Mouse (Mus musculus) adrenal gland (tissue): ENCODE measurements around the gene Maff.

Experiments
- intact Hi-C: fragments of 180-260 bp; cut with DNase I; formaldehyde crosslinking; loops from one replicate; pipeline ENCODE4 v1.15.1; 2025

Gene Maff

DNA sequence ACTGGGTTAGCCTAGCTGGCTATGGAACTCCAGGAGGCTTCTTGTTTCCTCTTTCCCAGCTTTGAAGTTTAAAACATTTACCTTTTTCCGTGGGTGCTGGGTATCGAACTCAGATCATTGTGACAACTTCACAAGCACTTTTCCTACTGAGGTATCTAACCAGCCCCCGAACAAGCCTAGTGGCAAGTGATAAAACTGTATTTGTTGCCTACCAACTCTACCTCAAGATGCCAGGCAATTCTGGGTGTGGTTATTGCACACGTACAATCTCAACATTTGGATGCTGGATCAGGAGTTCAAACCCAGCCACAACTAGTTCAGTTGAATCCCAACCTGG lies 17.5 kb upstream of the Maff start:
- intact Hi-C loops, result loop anchor here (10.0 kb wide), 1 partner anchor 136 kb away; no protein-coding TSS in a partner anchor

- intact Hi-C loops, result loop anchor here (10.0 kb wide), 1 partner anchor 135 kb away; no protein-coding TSS in a partner anchor
These were observed 17.0 kb upstream of the Maff start for GRCm38 (mm10) chr15:79329346-79329978.

- intact Hi-C loops, result loop anchor here (10.0 kb wide), 1 partner anchor 135 kb away; no protein-coding TSS in a partner anchor
These were observed 16.4 kb upstream of the Maff start for GRCm38 (mm10) chr15:79329979-79330363.

GRCm38 (mm10) chr15:79330521-79330920 lies 15.9 kb upstream of the Maff start:
- intact Hi-C loops, result no loop called here

DNA sequence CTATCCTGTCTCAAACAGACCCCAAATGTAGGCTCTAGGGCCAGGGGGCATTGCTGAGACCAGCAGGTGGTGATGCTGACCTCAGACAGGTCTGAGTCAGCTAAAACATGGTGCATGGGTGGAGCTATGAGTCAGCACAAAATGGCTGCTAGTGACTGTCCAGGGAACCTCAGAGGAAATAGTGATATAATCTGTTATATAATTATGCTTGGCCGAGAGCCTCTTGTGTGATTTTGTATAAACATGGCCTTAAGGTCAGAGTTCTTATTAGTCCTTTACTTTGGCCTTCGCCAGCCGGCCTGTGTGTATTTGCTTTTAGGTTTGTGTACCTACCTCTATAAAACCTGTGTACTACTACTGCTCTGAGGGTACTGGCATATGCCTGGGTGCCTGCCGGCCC lies 13.0 kb upstream of the Maff start:
- intact Hi-C loops, result no loop called here

- intact Hi-C loops, result no loop called here
These were observed 11.3 kb upstream of the Maff start for GRCm38 (mm10) chr15:79335061-79335655.

- intact Hi-C loops, result no loop called here
These were observed 7.4 kb upstream of the Maff start for GRCm38 (mm10) chr15:79338978-79339377.

GRCm38 (mm10) chr15:79342641-79343337 lies 3.6 kb upstream of the Maff start:
- intact Hi-C loops, result no loop called here

- intact Hi-C loops, result no loop called here
These were observed 1.8 kb upstream of the Maff start for GRCm38 (mm10) chr15:79344627-79345026.

DNA sequence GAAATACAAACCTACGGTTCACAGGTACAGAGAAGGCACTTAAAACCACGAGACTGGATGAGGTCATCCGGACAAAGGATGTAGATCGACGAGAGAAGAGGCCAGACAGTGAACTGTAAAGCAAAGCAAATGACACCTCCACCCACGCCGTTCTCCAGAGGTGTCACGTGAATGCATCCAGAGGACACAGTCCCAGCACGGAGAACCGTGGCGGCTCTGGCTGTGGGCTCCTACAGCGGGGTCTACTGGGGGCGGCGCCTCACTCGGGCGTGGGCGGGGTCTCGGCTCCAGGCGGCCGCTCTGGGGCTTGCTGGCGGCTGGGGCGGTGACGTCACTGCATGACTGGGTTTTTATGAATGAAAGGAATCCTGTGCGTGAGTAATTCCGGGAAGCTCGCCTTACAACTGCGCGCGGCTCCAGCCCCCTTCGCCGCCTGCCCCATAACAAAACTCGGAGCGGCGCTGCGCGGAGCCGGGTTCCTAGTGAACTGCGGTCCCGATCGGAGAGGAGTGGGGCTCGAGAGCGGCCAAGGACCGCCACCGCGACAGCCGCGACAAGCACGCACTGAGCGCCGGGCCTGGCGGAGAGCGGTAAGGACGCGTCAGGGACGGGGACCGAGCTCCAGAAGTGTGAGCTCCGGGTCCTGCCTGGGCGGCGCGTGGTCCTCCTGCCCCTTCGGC lies 884 bp downstream of the Maff start:
- intact Hi-C loops, result no loop called here

- intact Hi-C loops, result no loop called here
These were observed 1.6 kb downstream of the Maff start for GRCm38 (mm10) chr15:79347845-79348506.

GRCm38 (mm10) chr15:79348651-79349050 lies 2.2 kb downstream of the Maff start:
- intact Hi-C loops, result no loop called here

DNA sequence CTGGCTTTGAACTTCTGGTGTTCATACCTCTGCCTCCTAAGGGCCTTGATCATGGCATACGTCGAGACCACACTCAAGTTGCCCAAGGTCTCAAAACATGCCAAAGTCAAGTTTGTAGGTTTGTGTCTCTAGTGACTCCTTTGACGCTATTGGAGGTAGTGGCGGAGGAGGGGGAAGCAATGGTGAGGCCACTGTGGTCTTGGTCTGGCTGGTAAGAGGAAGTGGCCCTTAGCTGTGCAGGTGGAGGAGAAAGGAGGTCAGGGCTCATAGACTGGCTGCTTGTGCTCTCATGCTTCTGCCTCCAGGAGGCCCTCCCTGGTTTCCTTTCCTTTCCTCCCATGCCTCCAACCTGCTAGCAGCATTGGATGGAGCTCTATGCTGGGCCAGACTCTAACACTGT lies 4.4 kb downstream of the Maff start:
- intact Hi-C loops, result no loop called here

DNA sequence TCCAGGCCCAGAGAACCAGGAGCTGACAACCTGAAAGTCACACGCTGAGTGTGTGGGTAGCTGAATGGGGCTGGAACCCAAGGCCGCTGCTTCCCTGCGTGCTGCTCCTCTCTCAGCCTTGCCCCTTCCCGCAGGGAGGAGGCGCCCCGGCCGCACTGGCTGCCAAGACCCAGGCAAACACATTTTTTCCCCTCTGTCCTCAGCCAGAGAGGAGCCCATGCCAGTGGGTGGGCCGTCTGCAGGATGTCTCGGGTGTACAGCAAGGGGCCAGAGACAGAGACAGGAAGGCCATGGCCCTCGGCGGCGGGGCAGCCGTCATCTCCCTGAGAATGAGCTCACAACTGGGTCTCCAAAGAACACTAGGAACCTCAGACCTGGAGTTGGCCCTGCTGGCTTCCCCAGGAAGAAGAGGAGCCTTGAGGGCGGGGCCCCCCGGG lies 4.9 kb downstream of the Maff start:
- intact Hi-C loops, result no loop called here

DNA sequence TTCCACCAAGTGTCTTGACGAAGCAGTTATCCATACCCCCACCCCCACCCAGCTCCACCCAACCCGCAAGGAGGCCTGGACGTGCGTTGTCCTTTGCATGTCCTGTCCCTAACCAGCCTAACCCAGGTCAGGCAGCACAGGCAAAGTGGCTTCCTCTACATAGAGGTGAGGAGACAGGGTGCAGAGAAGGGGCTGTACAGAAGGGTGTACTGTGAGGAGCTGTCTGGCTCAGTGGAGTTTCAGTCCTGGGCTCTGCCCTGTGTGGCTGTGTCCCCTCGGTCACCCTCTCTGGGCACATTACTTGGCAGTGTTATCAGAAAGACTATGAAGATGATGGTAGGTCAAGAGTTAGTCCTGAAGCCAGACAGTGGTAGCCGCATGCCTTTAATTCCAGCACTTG lies 6.1 kb downstream of the Maff start:
- intact Hi-C loops, result no loop called here

DNA sequence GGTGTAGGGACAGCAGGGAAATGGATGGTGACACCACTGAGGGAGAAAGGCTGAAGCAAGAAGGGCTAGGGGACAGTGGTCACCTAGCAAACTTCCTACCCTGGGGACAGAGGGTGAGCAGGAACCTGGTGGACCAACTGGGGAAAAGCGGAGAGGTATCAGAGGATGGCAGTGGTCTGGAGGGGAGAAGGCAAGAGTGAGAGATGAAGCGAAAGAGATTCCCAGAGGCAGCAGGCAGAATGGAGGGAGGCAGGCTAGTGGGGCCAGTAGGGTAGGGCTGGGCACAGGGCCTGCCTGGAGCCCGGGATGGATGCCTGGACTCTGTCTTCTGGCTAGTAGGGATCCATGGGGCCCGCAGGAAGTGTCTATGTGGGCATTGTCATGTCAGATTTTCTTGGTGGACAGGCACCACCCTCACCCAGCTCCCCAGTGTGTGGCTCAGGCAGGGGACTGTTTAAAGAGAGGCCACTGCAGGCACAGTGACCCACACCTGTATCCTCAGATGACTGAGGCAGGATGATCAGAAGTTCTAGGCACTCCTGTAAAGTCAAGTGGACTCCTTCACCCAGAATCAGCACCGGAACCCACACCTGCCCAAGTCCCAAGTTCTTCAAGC lies 7.4 kb downstream of the Maff start:
- intact Hi-C loops, result no loop called here

DNA sequence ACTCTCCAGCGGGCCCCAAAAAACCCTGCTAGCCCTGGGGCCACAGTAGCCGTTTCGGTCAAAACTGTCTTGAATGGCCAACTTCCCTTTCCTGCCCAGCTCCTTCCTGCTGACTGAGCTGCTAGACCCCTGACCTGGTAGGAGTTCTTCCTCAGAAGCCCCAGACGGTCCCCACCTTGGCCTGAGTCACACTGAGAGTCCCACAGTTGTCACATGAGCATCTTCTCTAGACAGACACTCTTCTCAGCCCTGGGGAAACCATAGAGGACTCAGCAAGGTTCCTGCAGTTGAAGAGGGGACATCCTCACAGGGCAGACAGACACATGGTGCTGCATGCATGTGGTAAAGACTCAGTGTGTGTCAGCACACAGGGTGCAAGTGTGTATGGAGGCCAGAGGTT lies 8.2 kb downstream of the Maff start:
- intact Hi-C loops, result no loop called here

GRCm38 (mm10) chr15:79356481-79356880 lies 10.1 kb downstream of the Maff start:
- intact Hi-C loops, result no loop called here

DNA sequence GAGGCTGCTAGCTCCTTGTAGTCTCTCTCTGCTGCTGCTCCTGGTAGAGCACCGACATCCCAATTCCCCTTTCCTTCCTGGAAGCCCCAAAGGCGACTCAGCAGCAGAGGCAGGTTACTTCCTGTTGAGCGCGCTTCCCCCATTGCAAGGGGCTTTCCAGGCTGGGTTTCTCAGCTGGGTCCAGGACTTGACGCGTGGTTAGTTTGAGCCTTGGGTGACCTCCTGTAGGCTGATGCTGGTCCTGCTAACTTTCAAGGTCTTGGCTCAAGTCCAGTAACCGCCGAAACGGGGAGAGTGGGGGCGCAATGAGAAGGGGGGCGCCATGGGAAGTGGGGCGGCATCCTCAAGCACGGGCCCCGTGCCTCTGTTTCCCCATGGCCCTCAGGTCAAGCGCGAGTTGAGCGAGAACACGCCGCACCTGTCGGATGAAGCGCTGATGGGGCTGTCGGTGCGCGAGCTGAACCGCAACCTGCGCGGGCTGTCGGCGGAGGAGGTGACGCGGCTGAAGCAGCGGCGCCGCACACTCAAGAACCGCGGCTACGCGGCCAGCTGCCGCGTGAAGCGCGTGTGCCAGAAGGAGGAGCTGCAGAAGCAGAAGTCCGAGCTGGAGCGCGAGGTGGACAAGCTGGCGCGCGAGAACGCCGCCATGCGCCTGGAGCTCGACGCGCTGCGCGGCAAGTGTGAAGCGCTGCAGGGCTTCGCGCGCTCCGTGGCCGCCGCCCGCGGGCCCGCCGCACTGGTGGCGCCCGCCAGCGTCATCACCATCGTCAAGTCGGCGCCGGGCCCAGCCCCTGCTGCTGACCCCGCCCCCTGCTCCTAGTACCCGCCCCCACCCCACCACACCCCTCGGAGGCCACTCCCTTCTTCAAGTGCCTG lies 10.9 kb downstream of the Maff start:
- intact Hi-C loops, result no loop called here
